20 mouse cellular contexts compared by ENCODE assay signal in genomic region chr13:107338111-107338510, GRCm38 (mm10).
A peak's percentile ranks its signal among the peaks of the same experiment; 100 is the strongest.
DNase-seq lines count a peak whose midpoint lies in the region; ATAC-seq and TF ChIP-seq lines count a peak whose summit lies in the region.
"Had no signal": no experiment of that assay in that cellular context is flagged by ENCODE, and none has a peak within 500 bp of the region (broad histone marks: within the 10 kb centered on the region; RNA-seq: fewer than 3 reads in every experiment).

No protein-coding gene starts in this region.

- DNase-seq in forebrain, embryonic 11.5 days (ENCODE audit: low spot score), result no peak
- DNase-seq in layer of hippocampus, adult 9-11 months, result peak; percentile 28
- no peak for DNase-seq in layer of hippocampus, adult 9-10 months (ENCODE audit: low spot score)
- DNase-seq in brain, embryonic 14.5 days (ENCODE audit: low read depth), result peak; percentile 61
- DNase-seq in forebrain, postnatal 0 days, result peak; percentile 44
- DNase-seq: adrenal gland, postnatal 14 days; cerebellum, adult 18-20 months; cerebellum, adult 9-11 months; cerebellum, postnatal 36 days; gastrocnemius, postnatal 10 days; heart, adult 18-20 months; heart, postnatal 14 days had no signal

- no peaks in the 10 kb centered on the region for H3K36me3 ChIP-seq in forebrain, embryonic 15.5 days
- H3K36me3 ChIP-seq in forebrain, embryonic 11.5 days (ENCODE audit: control insufficient read depth, insufficient read depth, low read length), result no peaks in the 10 kb centered on the region
- H3K36me3 ChIP-seq in forebrain, postnatal 0 days (ENCODE audit: insufficient read depth), result no peaks in the 10 kb centered on the region
- H3K36me3 ChIP-seq: embryonic facial prominence, embryonic 13.5 days; heart, embryonic 10.5 days; heart, embryonic 15.5 days; hindbrain, embryonic 13.5 days had no signal

- TF ChIP-seq POLR2A in brain, embryonic 14.5 days (IDR thresholded peaks at IDR 0.05; ENCODE audit: borderline replicate concordance, extremely low read depth, insufficient read depth, insufficient read length, poor library complexity, severe bottlenecking), result no peak

- H3K4me3 ChIP-seq in forebrain, embryonic 15.5 days, result no peak overlapping the region
- no peak overlapping the region for H3K4me3 ChIP-seq in forebrain, embryonic 11.5 days (ENCODE audit: low read depth, low read length)
- no peak overlapping the region for H3K4me3 ChIP-seq in forebrain, postnatal 0 days (ENCODE audit: low read depth, low read length)
- H3K4me3 ChIP-seq: embryonic facial prominence, embryonic 13.5 days; heart, embryonic 10.5 days; heart, embryonic 15.5 days; hindbrain, embryonic 13.5 days had no signal

- no peaks in the 10 kb centered on the region for H3K27me3 ChIP-seq in forebrain, embryonic 15.5 days
- no peaks in the 10 kb centered on the region for H3K27me3 ChIP-seq in forebrain, embryonic 11.5 days (ENCODE audit: control insufficient read depth, insufficient read depth, low read length)
- no peaks in the 10 kb centered on the region for H3K27me3 ChIP-seq in forebrain, postnatal 0 days (ENCODE audit: insufficient read depth, low read length)
- H3K27me3 ChIP-seq: CH12.LX; embryonic facial prominence, embryonic 13.5 days; heart, embryonic 15.5 days; hindbrain, embryonic 13.5 days had no signal

- WGBS in forebrain, embryonic 15.5 days, result 59% methylated on average over 12 of the region's 12 CpGs
- 91% methylated on average over 12 of the region's 12 CpGs for WGBS in forebrain, embryonic 11.5 days
- 49% methylated on average over 12 of the region's 12 CpGs for WGBS in forebrain, postnatal 0 days

- peaks cover 31% of the 10 kb centered on the region for H3K4me1 ChIP-seq in forebrain, embryonic 15.5 days
- no peaks in the 10 kb centered on the region for H3K4me1 ChIP-seq in forebrain, embryonic 11.5 days (replicated peaks; ENCODE audit: control insufficient read depth, insufficient read depth, low read length)
- H3K4me1 ChIP-seq in forebrain, postnatal 0 days (ENCODE audit: insufficient read depth), result peaks cover 4% of the 10 kb centered on the region; the same call in 1 of the 2 replicates
- H3K4me1 ChIP-seq: heart, embryonic 10.5 days; heart, embryonic 15.5 days had no signal

- peak; percentile 53; the same call in 1 of the 2 replicates for ATAC-seq in forebrain, embryonic 15.5 days (replicated peaks)
- ATAC-seq in forebrain, embryonic 11.5 days (replicated peaks; ENCODE audit: low FRiP score), result no peak
- ATAC-seq in forebrain, postnatal 0 days, result peak; percentile 36
- ATAC-seq: activated CD4-positive, CD25-positive, alpha-beta regulatory T cell, adult 4 months; Patski had no signal

- peak overlapping the region; percentile 14; the same call in 1 of the 2 replicates for H3K27ac ChIP-seq in forebrain, embryonic 15.5 days (replicated peaks)
- no peak overlapping the region for H3K27ac ChIP-seq in forebrain, embryonic 11.5 days (ENCODE audit: low read depth, low read length)
- H3K27ac ChIP-seq in forebrain, postnatal 0 days (ENCODE audit: low read depth, low read length), result peak overlapping the region; percentile 50; the same call in 1 of the 2 replicates
- H3K27ac ChIP-seq: embryonic facial prominence, embryonic 13.5 days; heart, embryonic 10.5 days; heart, embryonic 15.5 days; hindbrain, embryonic 13.5 days had no signal

- no peaks in the 10 kb centered on the region for H3K9me3 ChIP-seq in forebrain, embryonic 15.5 days
- H3K9me3 ChIP-seq in forebrain, embryonic 11.5 days (ENCODE audit: control insufficient read depth, low read length), result no peaks in the 10 kb centered on the region
- H3K9me3 ChIP-seq in forebrain, postnatal 0 days (ENCODE audit: low read length), result no peaks in the 10 kb centered on the region
- H3K9me3 ChIP-seq: heart, embryonic 10.5 days; heart, embryonic 15.5 days; hindbrain, embryonic 13.5 days had no signal

- H3K4me2 ChIP-seq in forebrain, embryonic 15.5 days (replicated peaks), result no peak overlapping the region
- H3K4me2 ChIP-seq in forebrain, embryonic 11.5 days (ENCODE audit: low read depth, low read length, severe bottlenecking), result no peak overlapping the region
- no peak overlapping the region for H3K4me2 ChIP-seq in forebrain, postnatal 0 days (ENCODE audit: low read depth)
- H3K4me2 ChIP-seq: embryonic facial prominence, embryonic 13.5 days; heart, embryonic 15.5 days; hindbrain, embryonic 13.5 days had no signal

- no peak for TF ChIP-seq CTCF in brain, embryonic 14.5 days (IDR thresholded peaks at IDR 0.05; ENCODE audit: borderline replicate concordance, extremely low read depth, insufficient read depth, insufficient read length)
- TF ChIP-seq CTCF in forebrain, postnatal 0 days (IDR thresholded peaks at IDR 0.05; ENCODE audit: low read depth), result no peak

- no peak overlapping the region for H3K9ac ChIP-seq in forebrain, embryonic 15.5 days (replicated peaks)
- no peak overlapping the region for H3K9ac ChIP-seq in forebrain, embryonic 11.5 days (ENCODE audit: low read length)
- no peak overlapping the region for H3K9ac ChIP-seq in forebrain, postnatal 0 days
- H3K9ac ChIP-seq: embryonic facial prominence, embryonic 13.5 days; heart, embryonic 15.5 days; hindbrain, embryonic 13.5 days had no signal

Comparison
In these comparisons a context has a peak if more than half of its experiments do, and no peak if none do; other contexts are left out.
1. DNase-seq: peak in layer of hippocampus, adult 9-11 months (single experiment), brain, embryonic 14.5 days (single experiment) and forebrain, postnatal 0 days (single experiment); none in forebrain, embryonic 11.5 days (single experiment) and layer of hippocampus, adult 9-10 months (single experiment).